Mouse (Mus musculus) liver, adult 10 weeks (tissue): ENCODE data around the gene Coq6. TPM values are rescaled to one million over a fixed set of nuclear protein-coding genes. Genes with fewer than 3 reads are reported as not detected.

Experiments used
- polyA plus RNA-seq: library from polyadenylated mRNA; stranded (reverse); fragments of 350-450 nt; fragmentation: Illumina TruSeq; extraction: RNeasy Lipid Tissue Mini Kit (QIAGEN cat#74804); gene quantifications from one replicate; pipeline ENCODE4 v1.2.3, GENCODE M21; 2014; ENCODE audit warnings: low read depth, low replicate concordance

Coq6 gene
- polyA plus RNA-seq, result 2.3 TPM

DNA sequence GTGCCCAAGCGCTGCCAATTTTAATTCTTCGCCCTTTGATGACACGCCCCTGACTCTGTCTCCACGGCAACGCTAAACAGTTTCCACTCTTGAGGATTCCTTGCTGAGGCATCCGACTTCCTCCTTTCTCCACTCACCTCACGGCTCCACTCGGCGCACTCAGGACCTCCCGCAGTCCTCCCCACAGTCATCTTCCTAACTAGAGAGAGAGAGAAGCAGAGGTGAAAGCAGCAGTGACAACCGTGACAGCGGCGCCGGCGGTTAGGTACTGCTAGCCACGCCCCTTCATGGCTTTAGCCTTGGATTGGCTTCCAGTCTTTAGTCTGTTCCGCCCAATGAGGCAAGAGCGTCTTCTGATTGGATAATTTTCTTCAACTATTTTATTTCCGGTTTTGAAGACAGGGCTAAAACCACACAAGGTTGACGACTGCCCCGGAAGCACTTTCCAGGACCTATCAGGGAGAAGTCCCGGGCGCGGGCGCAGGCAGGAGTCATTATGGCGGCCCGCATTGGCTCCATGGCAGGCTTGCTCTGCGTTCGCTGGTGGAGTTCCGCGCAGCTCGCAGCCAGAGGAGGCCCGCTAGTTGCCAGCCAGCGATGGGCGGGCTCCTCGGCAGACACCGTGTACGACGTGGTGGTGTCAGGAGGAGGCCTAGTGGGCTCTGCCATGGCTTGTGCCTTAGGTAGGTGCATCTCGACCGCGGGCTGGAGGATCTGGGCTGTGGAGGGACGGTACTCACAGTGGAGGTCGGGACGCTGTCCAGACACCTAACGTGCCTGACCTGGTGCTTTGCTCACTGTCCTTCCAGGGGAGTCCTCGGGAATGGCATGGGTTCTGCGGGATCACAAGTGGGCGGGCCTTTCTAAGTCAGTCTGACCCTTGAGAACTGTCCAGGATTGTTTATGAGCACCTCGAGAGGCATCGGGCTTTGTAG, at the start of gene Coq6, which contains the start of gene Fam161b:
Coq6 (plus strand) TSS at position 103 of the 935 bp plus-strand sequence.
Fam161b (minus strand) TSS at position 279 of the 935 bp plus-strand sequence.

GRCm38 (mm10) chr12:84316721-84317621, 44.5 kb upstream of the Coq6 start, which contains the start of gene Zfp410:
Zfp410 (plus strand) TSS chr12:84316852.

GRCm38 (mm10) chr12:84408819-84409507, 47.5 kb downstream of the Coq6 start, which contains the start of the genes Entpd5 and Bbof1:
Entpd5 (minus strand) TSS chr12:84409029.
Bbof1 (plus strand) TSS chr12:84409071.

GRCm38 (mm10) chr12:84416834-84417604, 55.6 kb downstream of the Coq6 start, which contains the start of gene Rnf113a2:
Rnf113a2 (plus strand) TSS chr12:84417196.

Other genes starting within 250 kb of the Coq6 start
- gene Dnal1, start 247.3 kb upstream of the Coq6 start, polyA plus RNA-seq, result 1.4 TPM
- not detected for gene Pnma1, start 213.2 kb upstream of the Coq6 start, polyA plus RNA-seq
- gene Elmsan1, start 142.8 kb upstream of the Coq6 start, polyA plus RNA-seq, result 3.2 TPM
- 87.0 TPM for gene Ptgr2, start 76.4 kb upstream of the Coq6 start, polyA plus RNA-seq
- gene Zfp410, start 44.8 kb upstream of the Coq6 start, polyA plus RNA-seq, result 13.7 TPM
- gene Fam161b, start 176 bp downstream of the Coq6 start, polyA plus RNA-seq, result 0.50 TPM
- gene Entpd5, start 47.4 kb downstream of the Coq6 start, polyA plus RNA-seq, result 157 TPM
- 2.4 TPM for gene Bbof1, start 47.4 kb downstream of the Coq6 start, polyA plus RNA-seq
- 5.3 TPM for gene Rnf113a2, start 55.5 kb downstream of the Coq6 start, polyA plus RNA-seq
- gene Aldh6a1, start 89.3 kb downstream of the Coq6 start, polyA plus RNA-seq, result 694 TPM
- gene Lin52, start 89.8 kb downstream of the Coq6 start, polyA plus RNA-seq, result 10.4 TPM
- gene Vsx2, start 208.1 kb downstream of the Coq6 start, polyA plus RNA-seq, result not detected